In the genomic region with DNA sequence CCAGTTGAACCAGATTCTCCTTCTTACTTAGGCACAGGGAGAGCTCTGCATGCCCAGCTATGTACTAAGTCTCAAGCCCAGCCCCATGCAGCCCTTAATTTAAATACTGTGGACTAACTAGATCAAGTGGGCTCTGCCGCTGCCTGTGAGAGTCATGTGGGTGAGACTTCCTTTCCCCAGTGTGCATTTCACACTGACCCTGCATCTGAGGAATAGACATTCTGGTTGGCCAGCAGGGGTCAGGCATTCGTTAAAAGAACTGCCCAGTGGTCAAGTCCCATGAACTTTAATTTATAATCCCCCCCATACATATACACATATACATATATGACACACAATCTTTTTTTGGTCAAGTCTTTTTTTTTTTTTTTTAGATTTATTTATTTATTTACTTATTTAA, we compare ENCODE assay signal across 14 mouse cellular contexts. TPM values are rescaled to one million over a fixed set of nuclear protein-coding genes. Genes with fewer than 3 reads are reported as not detected.
DNase-seq lines count a peak whose midpoint lies in the region; ATAC-seq and TF ChIP-seq lines count a peak whose summit lies in the region.
"Had no signal": no experiment of that assay in that cellular context is flagged by ENCODE, and none has a peak within 500 bp of the region (broad histone marks: within the 10 kb centered on the region; RNA-seq: fewer than 3 reads in every experiment).

No protein-coding gene starts in this region.

- peaks cover 7% of the 10 kb centered on the region for H3K4me1 ChIP-seq in kidney, postnatal 0 days (replicated peaks; ENCODE audit: insufficient read depth, low read length)
- H3K4me1 ChIP-seq in kidney, embryonic 14.5 days (ENCODE audit: control insufficient read depth, insufficient read depth, low read length) = peaks cover 7% of the 10 kb centered on the region; the same call in 1 of the 2 replicates

- H3ac ChIP-seq in C2C12 (ENCODE audit: control insufficient read depth, insufficient read length, low read depth) = no peak overlapping the region

- no peaks in the 10 kb centered on the region for H3K36me3 ChIP-seq in kidney, postnatal 0 days (ENCODE audit: insufficient read depth, low read length)
- 0 out of 2 replicates have a peak, but pooled peaks cover 3% of the 10 kb centered on the region for H3K36me3 ChIP-seq in kidney, embryonic 14.5 days (ENCODE audit: control insufficient read depth, insufficient read depth, low read length)
- H3K36me3 ChIP-seq in C2C12 (ENCODE audit: control insufficient read depth, insufficient read depth) = peaks cover 38% of the 10 kb centered on the region
- H3K36me3 ChIP-seq: stomach, embryonic 15.5 days had no signal

- no peak overlapping the region for H3K4me3 ChIP-seq in kidney, postnatal 0 days (replicated peaks; ENCODE audit: low read depth, low read length)
- no peak overlapping the region for H3K4me3 ChIP-seq in kidney, embryonic 14.5 days (ENCODE audit: low read length)
- H3K4me3 ChIP-seq in C2C12 (ENCODE audit: insufficient read depth, poor library complexity, severe bottlenecking) = no peak overlapping the region
- H3K4me3 ChIP-seq: embryonic facial prominence, embryonic 10.5 days; forebrain, embryonic 12.5 days; hindbrain, embryonic 13.5 days; limb, embryonic 12.5 days; neural tube, embryonic 12.5 days; stomach, embryonic 15.5 days had no signal

- no peak overlapping the region for H3K9ac ChIP-seq in kidney, postnatal 0 days (ENCODE audit: low read depth, low read length)
- no peak overlapping the region for H3K9ac ChIP-seq in kidney, embryonic 14.5 days (ENCODE audit: low read depth, low read length)
- H3K9ac ChIP-seq: forebrain, embryonic 12.5 days; hindbrain, embryonic 13.5 days; limb, embryonic 12.5 days; neural tube, embryonic 12.5 days; stomach, embryonic 15.5 days had no signal

- H3K27me3 ChIP-seq in kidney, postnatal 0 days (ENCODE audit: insufficient read depth, low read length) = no peaks in the 10 kb centered on the region
- H3K27me3 ChIP-seq in kidney, embryonic 14.5 days (ENCODE audit: control insufficient read depth, insufficient read depth, low read length) = no peaks in the 10 kb centered on the region
- H3K27me3 ChIP-seq in C2C12 (ENCODE audit: control insufficient read depth, insufficient read depth, insufficient read length) = no peaks in the 10 kb centered on the region
- H3K27me3 ChIP-seq: forebrain, embryonic 12.5 days; hindbrain, embryonic 13.5 days; limb, embryonic 12.5 days; neural tube, embryonic 12.5 days; stomach, embryonic 15.5 days had no signal

- no peak overlapping the region for H3K4me2 ChIP-seq in kidney, postnatal 0 days (ENCODE audit: low read length)
- no peak overlapping the region for H3K4me2 ChIP-seq in kidney, embryonic 14.5 days (replicated peaks; ENCODE audit: low read depth, low read length)
- H3K4me2 ChIP-seq: forebrain, embryonic 12.5 days; hindbrain, embryonic 13.5 days; limb, embryonic 12.5 days; neural tube, embryonic 12.5 days; stomach, embryonic 15.5 days had no signal

- H3K27ac ChIP-seq in kidney, postnatal 0 days = no peak overlapping the region
- no peak overlapping the region for H3K27ac ChIP-seq in kidney, embryonic 14.5 days (ENCODE audit: low read depth, low read length)
- H3K27ac ChIP-seq: embryonic facial prominence, embryonic 10.5 days; forebrain, embryonic 12.5 days; hindbrain, embryonic 13.5 days; limb, embryonic 12.5 days; neural tube, embryonic 12.5 days; stomach, embryonic 15.5 days had no signal

- peak; percentile 43 for DNase-seq in kidney, postnatal 0 days (ENCODE audit: low spot score)
- DNase-seq in MN1 (ENCODE audit: low spot score) = peak; percentile 49
- DNase-seq in lung, postnatal 14 days = peak; percentile 27
- no peak for DNase-seq in frontal cortex, postnatal 10 days (ENCODE audit: low spot score in 2 of 2)
- DNase-seq in adrenal gland, adult 18-20 months (ENCODE audit: low spot score in 2 of 2) = no peak
- DNase-seq: adrenal gland, adult 8-10 months had no signal

- WGBS in kidney, postnatal 0 days = 31% methylated on average over 2 of the region's 2 CpGs
- WGBS in kidney, embryonic 14.5 days = 47% methylated on average over 2 of the region's 2 CpGs

- H3K79me3 ChIP-seq in C2C12 (ENCODE audit: low read depth) = peaks cover 95% of the 10 kb centered on the region

- H3K9me3 ChIP-seq in kidney, postnatal 0 days (replicated peaks; ENCODE audit: low read length) = no peaks in the 10 kb centered on the region
- H3K9me3 ChIP-seq in kidney, embryonic 14.5 days (ENCODE audit: control insufficient read depth, low read length) = no peaks in the 10 kb centered on the region
- H3K9me3 ChIP-seq: embryonic facial prominence, embryonic 10.5 days; forebrain, embryonic 12.5 days; hindbrain, embryonic 13.5 days; limb, embryonic 12.5 days; neural tube, embryonic 12.5 days; stomach, embryonic 15.5 days had no signal

- no peak for ATAC-seq in kidney, postnatal 0 days (replicated peaks; ENCODE audit: low FRiP score, low read depth)
- no peak for ATAC-seq in kidney, embryonic 14.5 days (ENCODE audit: low FRiP score, low TSS enrichment)

- H3K79me2 ChIP-seq in C2C12 (ENCODE audit: control insufficient read depth, insufficient read depth) = peaks cover 100% of the 10 kb centered on the region

- peak; percentile 57 for TF ChIP-seq CTCF in kidney, postnatal 0 days (IDR thresholded peaks at IDR 0.05; ENCODE audit: low read depth)
- TF ChIP-seq CTCF in C2C12 (IDR thresholded peaks at IDR 0.05; ENCODE audit: control insufficient read depth, insufficient read depth, insufficient read length) = peak; percentile 18

TF ChIP-seq in C2C12, 6 proteins besides CTCF, POLR2A, EP300 and RAD21:
- no peak for TF ChIP-seq USF1 (IDR thresholded peaks at IDR 0.05; ENCODE audit: low read depth)
- TF ChIP-seq FOSL1 (IDR thresholded peaks at IDR 0.05; ENCODE audit: insufficient read depth, low read length, poor library complexity, severe bottlenecking) = no peak
- TF ChIP-seq CEBPB (IDR thresholded peaks at IDR 0.05; ENCODE audit: low read depth) = no peak

RNA-seq across cellular contexts. Expression of a gene that starts 15.7 kb away (rescaled TPM):
- 12.8 and 15.6 TPM in 2 replicates for polyA plus RNA-seq in kidney, postnatal 0 days (2015; fragmentation: Nextera tagmentation; extraction: Ambion mirVana)
- 12.1 and 23.8 TPM in 2 replicates for polyA plus RNA-seq in kidney, embryonic 14.5 days (2014; fragmentation: Nextera tagmentation; extraction: Ambion mirVana)
- polyA plus RNA-seq in C2C12 (2012; fragmentation: generic; extraction: Trizol) = 49.2 TPM
- total RNA-seq in adrenal gland, adult 18-20 months (2021) = 10 to 100 TPM; 11.2 to 21.5 TPM

Comparison
In these comparisons a context has a peak if more than half of its experiments do, and no peak if none do; other contexts are left out.
1. DNase-seq: peak in kidney, postnatal 0 days (single experiment), MN1 (single experiment) and lung, postnatal 14 days (single experiment); none in frontal cortex, postnatal 10 days (0 of 2) and adrenal gland, adult 18-20 months (0 of 2).